Mouse (Mus musculus) lung, postnatal 4 days (tissue): ENCODE data around the gene 2610001J05Rik.

Experiments used
- DNase-seq, 2 experiments: peaks; one replicate each; pipeline ENCODE4 v3.0.0; 2021

Gene 2610001J05Rik

GRCm38 (mm10) chr6:13835720-13836665 is 35.3 kb downstream of the 2610001J05Rik start:
- DNase-seq = no peak

DNA sequence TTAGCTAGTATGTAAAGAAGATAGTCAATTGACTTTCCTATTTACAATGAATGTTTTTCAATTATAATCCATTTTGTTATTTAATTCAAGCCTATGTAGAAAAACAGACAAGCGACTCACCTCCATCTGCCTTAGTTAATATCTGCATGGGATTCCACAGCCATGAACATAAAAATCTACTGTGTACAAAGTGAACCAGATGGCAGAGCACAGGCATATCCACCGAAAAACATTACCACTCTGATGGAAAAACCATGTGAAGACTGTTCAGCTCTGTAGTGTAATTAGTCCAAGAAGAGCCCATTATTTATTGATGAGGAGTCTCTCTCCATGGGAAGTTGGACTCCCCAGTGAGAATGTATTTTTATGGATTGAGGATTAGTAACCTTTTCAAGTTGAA is 38.5 kb downstream of the 2610001J05Rik start:
- no peak for DNase-seq

- no peak for DNase-seq
These were observed 42.4 kb downstream of the 2610001J05Rik start for GRCm38 (mm10) chr6:13828877-13829276.
